Mouse (Mus musculus) yolk sac, embryonic 10.5 days (tissue): Measurements from ENCODE around the gene Sec23b.
"Not testable (repeated sequence)": the region's sequence is repeated elsewhere in the genome, so short reads cannot be mapped to it uniquely, and the experiment has no call there.

ENCODE experiments used
- DNase-seq: peaks from one replicate; pipeline ENCODE4 v3.0.0-alpha.2; 2017; ENCODE audit warnings: low spot score

The Sec23b gene

GRCm38 (mm10) chr2:144555820-144556552 lies at the start of gene Sec23b:
Gene Sec23b (plus strand): TSS chr2:144556229.
- peak; percentile 97 for DNase-seq

GRCm38 (mm10) chr2:144514619-144515018 lies 41.4 kb upstream of the Sec23b start:
- DNase-seq: no peak

- no peak for DNase-seq
Measured at GRCm38 (mm10) chr2:144519772-144520171, 36.3 kb upstream of the Sec23b start.

- no peak for DNase-seq
Measured at GRCm38 (mm10) chr2:144525856-144526255, 30.2 kb upstream of the Sec23b start.

GRCm38 (mm10) chr2:144526981-144527820 lies 28.8 kb upstream of the Sec23b start, which contains the start of the genes Dzank1 and Polr3f:
Gene Dzank1 (minus strand): TSS chr2:144527414.
Gene Polr3f (plus strand): TSS chr2:144527718.
- DNase-seq: peak; percentile 97

- DNase-seq: no peak
Measured at GRCm38 (mm10) chr2:144527821-144528174, 28.2 kb upstream of the Sec23b start.

- no peak for DNase-seq
Measured at GRCm38 (mm10) chr2:144537123-144537522, 18.9 kb upstream of the Sec23b start.

GRCm38 (mm10) chr2:144541246-144541645 lies 14.8 kb upstream of the Sec23b start:
- no peak for DNase-seq

GRCm38 (mm10) chr2:144543670-144544069 lies 12.4 kb upstream of the Sec23b start:
- DNase-seq: no peak

- no peak for DNase-seq
Measured at GRCm38 (mm10) chr2:144544630-144545029, 11.4 kb upstream of the Sec23b start.

GRCm38 (mm10) chr2:144545061-144545460 lies 11.0 kb upstream of the Sec23b start:
- DNase-seq: no peak

- no peak for DNase-seq
Measured at GRCm38 (mm10) chr2:144545481-144545880, 10.5 kb upstream of the Sec23b start.

- DNase-seq: no peak
Measured at GRCm38 (mm10) chr2:144547559-144547958, 8.5 kb upstream of the Sec23b start.

GRCm38 (mm10) chr2:144550529-144550928 lies 5.5 kb upstream of the Sec23b start, which contains the start of gene Rbbp9:
Gene Rbbp9 (minus strand): TSS chr2:144550869.
- DNase-seq: peak; percentile 82

GRCm38 (mm10) chr2:144553905-144554304 lies 2.1 kb upstream of the Sec23b start:
- DNase-seq: no peak

GRCm38 (mm10) chr2:144555286-144555819 lies 676 bp upstream of the Sec23b start:
- no peak for DNase-seq

GRCm38 (mm10) chr2:144588723-144589122 lies 32.7 kb downstream of the Sec23b start:
- DNase-seq: no peak

- not testable (repeated sequence) for DNase-seq
Measured at GRCm38 (mm10) chr2:144593036-144593435, 37.0 kb downstream of the Sec23b start.

GRCm38 (mm10) chr2:144593951-144594651 lies 38.1 kb downstream of the Sec23b start, which contains the start of gene Smim26:
Gene Smim26 (plus strand): TSS chr2:144594054.
- peak; percentile 84 for DNase-seq

GRCm38 (mm10) chr2:144598006-144598405 lies 42.0 kb downstream of the Sec23b start:
- DNase-seq: no peak

GRCm38 (mm10) chr2:144599831-144600687 lies 44.0 kb downstream of the Sec23b start, which contains the start of gene Dtd1:
Gene Dtd1 (plus strand): TSS chr2:144599897.
- DNase-seq: peak; percentile 86
